Mouse (Mus musculus) left cerebral cortex, postnatal 4 days (tissue): ENCODE data around the gene Rnd3. TPM values are rescaled to one million over a fixed set of nuclear protein-coding genes. Genes with fewer than 3 reads are reported as not detected.

Experiments used
- DNase-seq: peaks from one replicate; pipeline ENCODE4 v3.0.0-alpha.2; 2022
- intact Hi-C: fragments of 180-260 bp; cut with DNase I; formaldehyde crosslinking; loops from one replicate; pipeline ENCODE4 v1.15.1; 2025
- total RNA-seq, 2 experiments: library from RNA; stranded (reverse); gene quantifications; 2 replicates each; pipeline ENCODE4 v1.2.3; 2021

The Rnd3 gene
- total RNA-seq, result 10 to 100 TPM; 47.5 to 50.3 TPM

DNA sequence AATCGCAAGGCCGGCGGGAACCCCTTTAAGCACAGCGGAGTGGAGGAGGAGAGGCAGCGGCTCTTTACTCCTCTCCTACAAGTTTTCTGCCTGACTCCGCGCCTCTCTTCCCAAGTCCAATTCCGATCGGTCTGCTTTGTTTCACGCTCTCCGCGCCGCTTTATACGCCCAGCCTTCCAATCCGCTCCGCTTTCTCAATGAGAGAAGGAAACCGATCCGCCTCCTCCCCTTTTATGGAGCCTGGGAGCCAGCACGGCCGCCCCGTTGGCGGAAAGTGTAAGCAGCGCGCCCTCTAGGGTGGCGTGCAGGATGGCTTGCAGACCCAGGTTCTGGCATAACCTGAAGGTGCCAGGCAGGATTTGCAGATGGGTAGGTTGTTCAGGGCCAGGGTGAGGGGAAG, at the start of gene Rnd3:
Gene Rnd3 (minus strand): TSS at position 137 of the 400 bp plus-strand sequence.
- intact Hi-C loops, result loop anchor here (2.0 to 10.0 kb wide), 4 partner anchors 144 to 842 kb away; no protein-coding TSS in a partner anchor

DNA sequence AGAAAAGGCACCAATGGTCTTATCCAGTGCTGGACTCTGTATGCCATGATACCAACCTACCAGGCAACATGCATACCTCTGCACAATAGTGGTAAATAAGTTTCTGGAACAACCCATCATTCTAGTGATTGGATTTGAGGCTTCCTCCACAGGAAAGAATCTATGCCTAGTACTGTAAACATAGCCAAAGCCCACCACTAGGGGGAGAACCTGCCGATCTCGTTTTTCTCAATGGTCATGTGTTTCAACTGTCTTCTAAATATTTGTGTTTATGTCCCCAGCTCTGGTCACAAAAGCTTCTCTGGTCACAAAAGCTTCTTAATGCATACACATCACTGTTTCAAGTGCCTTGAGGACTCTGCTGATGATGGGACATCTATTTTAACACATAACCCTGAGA, 43.4 kb upstream of the Rnd3 start:
- intact Hi-C loops, result no loop called here

More for the DNA sequence above, at the start of gene Rnd3:
- DNase-seq, result peak; percentile 98

DNA sequence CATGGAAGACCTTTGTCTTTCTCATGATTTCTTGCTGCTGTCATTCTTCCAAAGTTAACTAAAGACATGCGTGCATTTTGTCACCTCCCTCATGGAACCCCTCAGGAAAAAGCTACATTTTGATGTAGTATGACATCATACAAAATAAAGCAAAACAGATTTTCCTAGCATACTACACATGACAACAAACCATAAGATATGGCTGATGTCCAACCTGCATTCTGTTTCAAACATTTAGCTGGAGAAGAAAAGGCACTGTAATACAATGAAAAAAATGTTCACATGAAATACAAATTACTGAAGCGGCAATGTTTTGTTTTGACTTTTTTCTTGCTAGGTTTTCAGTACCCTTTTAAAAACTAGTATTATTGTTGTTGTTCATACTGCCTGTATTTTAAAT, 36.9 kb upstream of the Rnd3 start:
- DNase-seq, result no peak
- intact Hi-C loops, result no loop called here

More for the DNA sequence above, 43.4 kb upstream of the Rnd3 start:
- no peak for DNase-seq

DNA sequence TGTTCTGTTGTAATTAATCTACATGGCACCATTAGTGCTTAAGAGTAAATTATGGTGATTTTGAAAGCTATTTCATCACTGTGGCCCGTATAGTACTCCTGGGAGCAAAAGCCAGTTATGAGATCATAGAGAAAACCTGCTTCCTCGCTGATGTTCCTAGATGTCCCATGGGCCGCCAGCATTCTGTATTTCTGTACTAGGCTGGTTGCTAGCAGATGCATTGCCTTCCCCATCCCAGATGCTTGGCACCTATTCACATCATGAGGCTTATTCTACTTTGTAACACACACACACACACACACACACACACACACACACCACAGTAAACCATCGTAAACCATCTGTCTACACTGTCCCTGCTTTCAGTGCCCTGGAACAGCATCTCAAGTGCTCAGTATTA, 34.1 kb upstream of the Rnd3 start:
- intact Hi-C loops, result no loop called here
- no peak for DNase-seq

DNA sequence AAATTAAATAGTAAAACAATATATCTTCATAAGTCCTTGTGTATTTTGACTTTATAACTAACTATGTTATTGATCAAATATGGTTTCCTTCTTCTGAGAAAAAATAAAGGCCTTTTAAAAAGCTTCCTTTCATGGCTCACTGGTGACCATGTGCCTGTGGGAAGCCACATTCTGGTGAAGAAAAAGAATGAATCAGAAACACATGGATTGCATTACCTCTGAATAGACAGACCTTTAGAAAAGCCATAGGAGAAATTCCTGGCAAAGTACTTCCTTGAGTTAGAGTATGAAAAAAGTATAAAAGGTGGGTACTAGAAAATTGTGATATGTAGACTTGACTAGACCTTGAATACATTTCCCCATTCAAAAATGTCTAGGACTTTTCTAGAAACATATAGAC, 32.5 kb upstream of the Rnd3 start:
- intact Hi-C loops, result no loop called here
- DNase-seq, result no peak

DNA sequence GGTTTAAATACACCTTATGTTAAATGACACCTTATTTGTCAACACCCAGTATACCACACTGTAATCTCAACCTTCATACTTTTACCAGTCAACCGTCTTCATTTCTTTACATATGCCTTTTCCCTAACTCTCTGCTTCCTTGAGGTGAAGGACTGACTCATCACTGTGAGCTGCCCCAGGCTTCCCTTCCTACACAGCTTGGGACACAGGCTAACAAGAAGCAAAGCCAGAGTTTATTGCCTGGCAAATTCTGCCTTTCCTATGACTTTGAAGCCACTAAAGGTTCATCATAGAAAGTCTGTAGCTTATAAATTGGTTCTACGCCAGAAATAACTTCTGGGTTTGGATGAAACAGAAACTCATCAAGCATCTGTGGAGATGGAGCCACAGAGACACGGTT, 30.2 kb upstream of the Rnd3 start:
- DNase-seq, result no peak
- intact Hi-C loops, result no loop called here

DNA sequence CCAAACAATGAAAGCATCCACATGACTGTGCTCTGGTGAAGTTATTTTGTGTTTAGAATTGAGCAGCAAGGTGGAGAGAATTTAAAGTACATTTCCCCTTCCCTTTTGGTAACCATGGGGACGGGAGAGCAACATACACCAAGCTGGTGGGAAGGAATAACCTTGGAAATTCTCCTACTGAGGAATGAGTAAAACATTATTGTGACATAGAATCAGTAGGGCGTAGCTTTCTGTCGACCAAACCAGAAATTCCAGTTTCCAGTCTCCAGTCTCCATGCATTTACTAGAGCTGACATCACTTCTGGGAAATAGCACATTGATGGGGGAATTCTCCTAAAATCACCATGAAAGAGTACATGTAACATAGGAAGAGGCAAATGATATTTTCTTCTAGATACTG, 28.7 kb upstream of the Rnd3 start:
- DNase-seq, result no peak
- intact Hi-C loops, result no loop called here

DNA sequence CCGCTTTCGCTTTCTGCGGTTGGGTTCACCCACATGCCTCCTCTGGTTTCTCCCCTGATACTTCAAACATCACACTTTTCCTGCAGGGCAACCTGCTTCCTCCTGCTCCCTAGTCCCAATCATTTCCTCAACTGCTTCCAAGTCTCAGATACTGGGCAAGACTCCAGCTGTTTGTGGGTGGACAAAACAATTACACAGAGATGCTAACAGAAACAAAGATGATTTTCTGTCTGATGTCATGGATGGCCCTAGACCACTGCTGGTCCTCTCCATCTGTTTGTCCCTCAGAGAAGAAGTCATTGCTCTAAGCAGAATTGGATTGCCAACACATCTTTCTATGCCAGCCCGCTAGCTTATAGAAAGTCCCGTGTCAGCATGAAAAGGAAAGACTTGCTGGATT, 26.4 kb upstream of the Rnd3 start:
- peak; percentile 7 for DNase-seq
- intact Hi-C loops, result no loop called here

DNA sequence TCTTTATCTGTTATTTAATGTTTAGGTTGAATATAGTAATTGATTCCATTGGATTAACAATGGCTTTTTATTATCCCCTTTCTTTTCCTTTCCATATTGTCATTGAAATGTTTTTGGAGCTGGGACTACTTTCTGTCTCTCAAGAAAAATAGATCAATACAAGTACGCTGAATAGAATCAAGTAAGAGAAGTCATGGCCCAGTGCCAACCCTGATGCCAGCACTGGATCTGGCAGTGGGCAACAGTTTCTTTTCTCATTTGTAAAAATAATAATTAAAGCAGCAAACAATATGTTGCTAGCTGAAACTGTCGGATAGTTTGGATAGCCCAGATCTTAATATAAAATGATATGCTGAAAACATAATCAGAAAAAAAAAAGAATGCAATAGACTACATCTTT, 12.2 kb upstream of the Rnd3 start:
- intact Hi-C loops, result no loop called here
- peak; percentile 29 for DNase-seq

DNA sequence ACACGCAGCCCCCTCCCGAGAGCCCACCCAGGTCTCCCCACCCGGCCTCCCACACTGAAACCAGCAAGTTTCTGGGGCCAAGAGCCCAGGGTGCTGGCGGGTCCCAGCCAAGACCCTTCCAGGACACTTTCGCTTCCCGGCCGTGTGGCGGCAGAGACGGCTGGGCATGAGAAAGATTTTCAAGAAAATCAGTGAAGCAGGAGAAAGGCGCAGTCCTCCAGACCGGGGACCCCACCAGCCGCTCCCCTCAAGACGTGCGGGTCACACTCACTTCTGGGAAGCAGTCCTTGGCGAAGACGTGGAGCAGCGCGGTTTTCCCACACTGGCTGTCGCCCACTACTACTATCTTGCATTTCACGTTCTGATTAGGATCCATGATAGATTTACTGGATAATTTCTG, 457 bp downstream of the Rnd3 start:
- DNase-seq, result peak; percentile 47
- intact Hi-C loops, result loop anchor here (2.0 to 10.0 kb wide), 4 partner anchors 144 to 841 kb away; no protein-coding TSS in a partner anchor

DNA sequence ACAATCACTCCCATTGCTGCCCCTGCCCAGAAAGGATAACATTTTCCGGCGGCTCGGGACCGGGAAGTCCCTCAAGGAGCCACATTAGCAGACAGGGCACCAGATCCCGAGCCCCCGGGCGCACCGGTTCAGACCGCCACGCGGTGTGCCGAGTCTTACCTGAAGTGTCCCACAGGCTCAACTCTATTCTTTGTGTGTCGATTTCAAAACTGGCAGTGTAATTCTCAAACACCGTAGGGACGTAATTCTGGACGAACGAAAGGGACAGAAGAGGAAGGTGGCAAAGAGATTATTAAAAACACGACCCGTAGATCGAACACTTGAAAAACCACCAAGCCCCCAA, 875 bp downstream of the Rnd3 start:
- DNase-seq, result no peak
- intact Hi-C loops, result loop anchor here (2.0 to 10.0 kb wide), 4 partner anchors 143 to 841 kb away; no protein-coding TSS in a partner anchor

DNA sequence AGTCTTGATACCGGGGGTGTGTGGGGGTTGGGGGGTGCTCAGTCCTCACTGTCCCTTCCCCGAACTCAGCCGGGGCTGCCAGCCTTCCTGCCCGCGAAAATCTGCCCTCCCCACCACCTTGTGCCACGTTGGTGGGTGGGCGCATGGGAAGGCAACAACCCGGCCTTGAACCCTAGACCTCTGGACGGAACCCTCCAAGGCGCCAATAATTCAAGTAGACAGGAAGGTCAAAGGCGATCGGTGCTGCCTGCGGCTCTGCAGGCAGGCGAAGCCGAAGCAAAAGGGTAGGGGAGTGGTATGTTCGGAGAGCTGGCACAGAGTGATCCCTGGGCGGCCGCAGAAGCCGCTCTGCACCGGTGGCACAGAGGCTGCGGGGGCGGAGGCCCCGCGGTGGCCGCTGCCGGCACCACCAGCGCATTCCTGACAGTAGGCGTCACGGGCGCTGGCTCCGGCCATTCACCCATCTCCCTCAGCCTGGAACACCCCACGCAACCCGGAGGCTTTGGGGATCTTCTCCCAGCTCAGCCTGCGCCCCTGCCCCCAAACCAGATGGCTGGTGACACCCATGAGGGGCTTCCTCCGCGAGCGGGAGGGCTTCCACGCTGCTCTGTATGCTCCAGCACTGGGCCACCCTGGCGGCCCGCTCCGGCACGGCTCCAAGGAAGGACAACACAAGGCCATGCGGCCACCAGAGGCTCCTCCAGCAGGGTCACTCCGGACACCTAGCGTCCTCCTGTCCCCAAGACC, 1.4 kb downstream of the Rnd3 start:
- DNase-seq, result peak; percentile 70
- intact Hi-C loops, result loop anchor here (2.0 to 10.0 kb wide), 4 partner anchors 143 to 840 kb away; no protein-coding TSS in a partner anchor

DNA sequence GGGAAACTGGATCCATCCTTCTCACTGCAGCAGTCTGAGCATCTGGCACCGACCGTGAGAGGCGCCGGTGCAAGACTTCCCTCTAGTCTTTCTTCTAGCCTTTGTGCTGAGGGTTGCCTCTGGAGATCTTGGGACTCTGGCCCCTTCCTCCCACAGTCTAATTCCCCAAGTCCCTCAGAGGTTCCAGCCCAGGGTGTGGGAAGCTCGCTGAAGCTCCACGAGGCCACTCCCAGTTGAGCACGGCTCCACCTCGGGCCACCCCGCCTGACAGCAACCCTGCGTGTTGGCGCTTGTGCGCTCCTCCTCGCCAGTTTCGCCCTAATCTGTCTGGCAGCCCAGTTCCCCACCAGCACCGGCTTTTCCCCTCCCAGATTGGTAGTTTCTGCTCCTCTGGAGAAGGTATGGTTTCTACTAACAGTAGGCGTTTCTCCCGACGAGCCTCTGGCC, 2.0 kb downstream of the Rnd3 start:
- intact Hi-C loops, result loop anchor here (5.0 to 10.0 kb wide), 3 partner anchors 142 to 840 kb away; no protein-coding TSS in a partner anchor
- peak; percentile 80 for DNase-seq

DNA sequence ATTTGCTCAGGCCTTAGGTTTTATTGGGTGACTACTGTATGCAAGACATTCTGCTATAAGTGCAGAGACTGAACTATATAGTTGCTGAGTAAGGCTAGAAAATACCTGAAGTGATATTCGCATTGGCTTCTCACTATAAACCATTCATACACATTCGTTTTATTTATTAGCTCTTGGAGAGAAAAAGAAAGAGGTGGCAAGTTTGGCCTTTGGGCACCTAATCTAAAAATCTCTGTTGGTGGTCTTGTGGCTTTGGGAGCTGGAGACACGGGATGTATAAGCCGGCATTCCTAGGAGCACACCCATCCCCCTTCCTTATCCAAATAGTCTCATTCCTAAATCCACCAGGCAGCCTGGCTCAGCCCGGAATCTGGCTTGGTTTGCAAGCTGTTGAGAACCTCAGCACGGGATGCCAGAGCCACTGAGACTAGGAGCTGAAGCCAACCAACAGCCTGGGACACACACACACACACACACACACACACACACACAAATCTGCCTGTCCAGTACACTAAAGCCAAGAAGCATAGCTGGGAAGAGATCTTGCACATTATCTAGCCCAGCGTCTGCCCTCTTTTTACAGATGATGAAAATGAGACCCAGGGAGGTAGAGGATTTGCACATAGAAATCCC, 3.0 kb downstream of the Rnd3 start:
- intact Hi-C loops, result loop anchor here (5.0 to 10.0 kb wide), 3 partner anchors 141 to 839 kb away; no protein-coding TSS in a partner anchor
- peak; percentile 85 for DNase-seq

DNA sequence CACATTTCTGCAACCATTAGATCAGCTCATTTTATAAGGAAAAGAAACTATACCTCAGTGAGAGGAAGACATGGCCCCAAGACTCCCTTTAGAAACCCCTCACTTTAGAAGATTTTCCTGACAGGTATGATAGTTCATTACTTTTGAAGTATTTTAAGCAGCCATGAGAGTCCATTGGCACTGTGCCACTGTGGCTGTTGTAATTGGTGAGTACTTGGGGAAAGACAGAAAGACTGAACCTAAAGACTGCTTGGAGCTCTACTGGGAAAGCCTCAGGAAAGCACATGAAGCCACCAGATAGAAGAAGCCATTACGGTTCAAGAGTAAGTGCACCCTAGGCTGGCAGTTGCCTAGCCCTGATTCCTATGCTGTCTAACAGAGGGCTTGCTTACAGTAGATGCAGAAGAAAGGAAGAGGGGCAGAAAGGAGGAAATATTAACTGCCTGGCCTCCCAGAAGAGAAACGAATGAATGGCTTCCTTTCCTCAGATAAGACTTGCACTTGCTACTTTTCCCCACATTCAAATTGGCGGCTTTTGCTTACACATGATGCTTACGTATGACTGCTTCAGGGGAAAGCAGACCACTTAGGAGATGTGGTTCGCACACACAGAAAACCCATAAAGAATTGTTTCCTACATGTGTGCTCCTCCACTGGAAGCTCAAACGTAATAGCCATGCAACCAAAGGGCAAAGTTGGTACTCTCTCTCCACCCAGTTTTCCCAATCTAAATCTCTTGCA, 4.4 kb downstream of the Rnd3 start:
- intact Hi-C loops, result loop anchor here (5.0 to 10.0 kb wide), 3 partner anchors 140 to 837 kb away; no protein-coding TSS in a partner anchor
- no peak for DNase-seq

DNA sequence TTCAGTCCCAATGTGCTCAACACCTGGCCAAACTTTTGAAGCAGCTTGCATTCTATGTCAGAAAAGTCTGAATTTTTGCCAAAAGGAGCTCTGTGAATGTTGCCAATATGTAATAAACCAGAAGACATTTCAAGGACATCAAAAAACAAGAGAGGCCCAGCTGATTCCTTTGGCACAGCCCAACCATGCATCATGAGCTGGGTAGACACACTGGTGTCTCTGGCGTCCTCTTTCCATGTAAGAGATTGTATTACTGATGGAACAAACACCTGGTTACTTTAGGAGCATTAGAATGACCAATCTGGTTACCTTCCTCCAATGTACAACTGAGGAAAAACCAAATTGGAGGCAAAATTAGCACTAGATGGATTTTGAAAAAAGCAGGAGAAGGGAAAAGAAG, 6.5 kb downstream of the Rnd3 start:
- no peak for DNase-seq
- intact Hi-C loops, result loop anchor here (10.0 kb wide), 1 partner anchor 138 kb away; no protein-coding TSS in a partner anchor

DNA sequence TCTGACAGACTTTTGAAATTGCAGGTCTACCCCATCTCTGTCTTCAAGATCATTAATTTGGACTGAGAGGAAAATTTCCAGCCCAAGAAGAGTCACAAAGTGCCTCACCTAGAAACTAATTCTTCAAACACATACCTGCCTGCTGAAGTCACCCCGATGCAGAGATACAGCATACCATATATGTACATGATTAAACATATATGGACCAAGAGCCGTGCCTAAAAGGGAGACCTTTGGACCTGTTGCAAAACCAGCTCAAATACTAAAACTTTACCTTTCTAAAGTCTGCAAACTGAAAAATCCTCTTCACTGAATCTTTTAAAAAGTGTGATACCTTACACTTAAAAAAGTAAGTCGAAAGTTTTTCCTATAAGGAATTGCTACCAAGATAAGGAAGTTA, 7.6 kb downstream of the Rnd3 start:
- intact Hi-C loops, result loop anchor here (10.0 kb wide), 1 partner anchor 137 kb away; no protein-coding TSS in a partner anchor

DNA sequence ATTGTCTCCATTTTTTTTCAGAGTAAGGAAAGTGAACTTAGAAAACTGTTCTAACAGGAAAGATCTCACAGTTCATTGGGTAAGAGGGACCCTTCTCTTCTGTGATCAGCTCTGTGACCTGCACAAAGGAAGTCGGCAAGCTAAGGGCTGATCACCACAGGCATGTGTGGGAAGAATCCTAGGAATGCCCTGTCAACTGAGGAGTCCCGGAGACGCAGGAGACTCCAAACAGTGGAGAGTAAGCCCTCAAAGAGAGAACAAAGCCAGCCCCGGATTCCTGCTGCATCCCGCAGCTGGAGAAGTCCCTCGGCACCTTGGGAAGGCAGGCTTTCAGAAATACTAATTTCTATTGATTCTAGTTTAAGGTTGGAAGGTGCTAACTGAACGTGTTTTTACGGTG, 8.4 kb downstream of the Rnd3 start:
- no peak for DNase-seq
- intact Hi-C loops, result loop anchor here (10.0 kb wide), 1 partner anchor 136 kb away; no protein-coding TSS in a partner anchor

More for the DNA sequence above, 7.6 kb downstream of the Rnd3 start:
- no peak for DNase-seq

DNA sequence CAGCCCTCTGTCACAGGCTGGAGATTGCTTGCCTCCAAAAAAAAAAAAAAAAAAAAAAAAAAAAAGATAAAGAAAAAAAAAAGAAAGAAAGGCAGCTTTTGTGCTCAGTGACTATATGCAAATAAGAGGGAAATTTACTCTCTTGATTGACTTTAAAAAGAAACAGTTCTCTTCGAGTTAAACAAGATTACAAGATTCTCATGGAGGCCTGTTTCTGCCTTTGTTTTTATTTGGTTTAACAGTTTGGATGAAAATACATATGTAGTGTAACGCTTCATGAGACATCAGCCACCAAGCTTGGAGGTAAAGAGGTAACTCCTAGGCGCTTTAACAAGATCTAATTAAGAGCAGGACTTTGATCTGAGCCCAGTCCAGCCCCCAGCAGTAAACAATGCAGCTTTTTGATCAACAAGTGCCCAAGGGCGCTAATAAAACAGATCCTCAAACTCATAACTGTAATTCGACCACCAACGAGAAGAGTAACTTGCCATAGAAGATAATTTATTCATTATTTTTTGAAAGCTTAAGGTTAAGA, 8.9 kb downstream of the Rnd3 start:
- DNase-seq, result no peak
- intact Hi-C loops, result loop anchor here (10.0 kb wide), 1 partner anchor 135 kb away; no protein-coding TSS in a partner anchor

DNA sequence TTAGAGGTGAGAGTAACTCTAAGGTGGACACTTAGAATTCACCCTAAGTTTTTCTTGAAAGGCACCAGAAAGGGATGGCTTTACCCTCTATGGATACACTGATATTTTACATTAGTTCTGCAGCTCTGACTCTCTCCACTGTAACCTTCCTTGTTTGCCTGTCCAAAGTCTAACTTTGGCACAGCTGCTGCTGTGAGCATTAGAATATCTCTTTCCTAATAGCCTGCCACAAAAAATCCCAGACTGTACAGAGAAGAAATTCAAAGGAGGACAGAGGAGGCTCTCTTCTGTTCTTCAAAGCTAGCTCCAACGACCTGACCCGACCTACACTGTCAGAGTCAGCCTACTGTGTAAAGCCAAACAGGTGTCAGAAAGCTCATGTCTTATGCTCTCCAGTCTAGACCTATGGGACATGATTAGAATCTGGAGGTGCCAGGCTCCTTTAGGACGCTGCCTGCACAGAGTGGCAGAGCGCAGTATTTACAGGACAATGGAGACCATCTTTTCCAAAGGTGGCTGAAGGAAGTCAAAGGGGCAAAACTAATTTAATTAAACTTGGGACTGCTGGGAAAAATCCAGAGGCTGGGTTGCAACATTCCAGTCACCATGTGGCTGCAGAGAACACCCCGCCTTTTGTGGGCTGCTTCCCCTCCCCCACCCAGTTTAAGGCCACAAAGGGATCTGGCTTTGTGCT, 9.5 kb downstream of the Rnd3 start:
- peak; percentile 72 for DNase-seq
- intact Hi-C loops, result no loop called here
